Mouse (Mus musculus): Measurements from ENCODE around the gene Pmm1.

DNA sequence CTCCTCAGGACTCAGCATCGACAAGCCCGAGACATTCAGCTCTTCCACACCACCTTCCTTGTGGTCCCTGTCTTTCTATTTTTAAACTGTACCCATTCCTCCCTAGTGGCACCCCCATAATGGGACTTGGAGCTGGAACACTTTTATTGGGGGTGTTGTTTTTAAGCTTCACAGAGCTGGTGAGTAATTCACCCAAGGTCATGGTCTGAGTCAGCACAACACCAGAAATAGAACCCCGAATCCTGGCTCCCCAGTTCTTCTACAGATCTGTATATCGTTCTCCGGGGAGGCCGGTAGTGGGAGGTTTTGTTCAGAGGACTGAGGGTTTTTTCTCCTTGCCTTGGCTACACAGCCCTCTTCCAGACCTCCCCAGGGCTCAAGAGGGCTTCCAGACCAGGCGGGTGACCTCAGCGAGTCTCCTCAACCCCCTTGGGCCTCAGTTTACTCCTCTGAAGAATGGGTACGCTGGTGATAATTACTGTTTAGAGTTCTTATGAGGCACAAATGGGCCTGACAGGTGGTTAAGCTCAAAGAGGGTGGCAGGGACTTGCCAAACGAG, 21.5 kb downstream of the Pmm1 start:
- no peak for TF ChIP-seq CTCF (IDR thresholded peaks at IDR 0.05; ENCODE audit: borderline replicate concordance, insufficient read depth, low read length)
- TF ChIP-seq POLR2A (IDR thresholded peaks at IDR 0.05; ENCODE audit: low read depth, low read length), result no peak
